In the genomic region with DNA sequence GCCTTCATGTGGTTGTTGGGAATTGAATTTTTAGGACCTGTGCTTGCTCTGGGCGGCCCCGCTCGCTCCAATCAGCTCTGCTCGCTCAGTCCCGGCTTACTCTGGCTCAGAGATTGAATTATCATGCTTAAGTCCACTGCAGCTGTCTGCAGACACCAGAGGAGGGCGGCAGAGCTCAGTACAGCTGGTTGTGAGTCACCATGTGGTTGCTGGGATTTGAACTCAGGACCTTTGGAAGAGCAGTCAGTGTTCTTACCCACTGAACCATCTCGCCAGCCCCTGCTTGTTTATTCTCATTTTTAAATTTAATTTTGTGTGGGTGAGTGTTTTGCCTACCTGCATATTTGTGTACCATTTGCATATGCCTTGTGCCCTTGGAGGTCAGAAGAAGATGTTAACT, we compare ENCODE assay signal across 12 mouse cellular contexts. TPM values are rescaled to one million over a fixed set of nuclear protein-coding genes. Genes with fewer than 3 reads are reported as not detected.
DNase-seq lines count a peak whose midpoint lies in the region; ATAC-seq and TF ChIP-seq lines count a peak whose summit lies in the region.
"Had no signal": no experiment of that assay in that cellular context is flagged by ENCODE, and none has a peak within 500 bp of the region (broad histone marks: within the 10 kb centered on the region; RNA-seq: fewer than 3 reads in every experiment).

No protein-coding gene starts in this region.

- WGBS in heart, postnatal 0 days, result 77% methylated on average over 7 of the region's 7 CpGs

- H3K9me3 ChIP-seq in heart, postnatal 0 days (replicated peaks; ENCODE audit: control insufficient read depth, low read length), result no peaks in the 10 kb centered on the region
- H3K9me3 ChIP-seq in E14TG2a.4 (ENCODE audit: low read length), result no peaks in the 10 kb centered on the region
- H3K9me3 ChIP-seq: embryonic facial prominence, embryonic 15.5 days had no signal

- peak; percentile 27 for TF ChIP-seq CTCF in heart, postnatal 0 days (IDR thresholded peaks at IDR 0.05; ENCODE audit: low read depth)
- TF ChIP-seq CTCF in E14TG2a.4 (conservative IDR thresholded peaks at IDR 0.05; ENCODE audit: low read length), result peak; percentile 17

- H3K36me3 ChIP-seq in heart, postnatal 0 days (replicated peaks; ENCODE audit: control insufficient read depth, insufficient read depth, low read length), result no peaks in the 10 kb centered on the region
- no peaks in the 10 kb centered on the region for H3K36me3 ChIP-seq in E14TG2a.4 (ENCODE audit: insufficient read depth, low read length)
- H3K36me3 ChIP-seq: embryonic facial prominence, embryonic 15.5 days had no signal

- intact Hi-C loops in heart, postnatal 36 days (cut with DNase I), result no loop called here

- H3K27ac ChIP-seq in heart, postnatal 0 days (ENCODE audit: low read depth), result no peak overlapping the region
- H3K27ac ChIP-seq: embryonic facial prominence, embryonic 15.5 days had no signal

- peaks cover 22% of the 10 kb centered on the region for H3K4me1 ChIP-seq in heart, postnatal 0 days (ENCODE audit: control insufficient read depth, insufficient read depth)
- H3K4me1 ChIP-seq in E14TG2a.4 (replicated peaks; ENCODE audit: low read depth, low read length), result peaks cover 59% of the 10 kb centered on the region

- H3K4me2 ChIP-seq in heart, postnatal 0 days (ENCODE audit: low read depth, low read length), result no peak overlapping the region
- H3K4me2 ChIP-seq: embryonic facial prominence, embryonic 15.5 days; midbrain, embryonic 11.5 days had no signal

- H3K27me3 ChIP-seq in heart, postnatal 0 days (ENCODE audit: control insufficient read depth, insufficient read depth, low read length), result no peaks in the 10 kb centered on the region
- H3K27me3 ChIP-seq in E14TG2a.4 (ENCODE audit: insufficient read depth, low read length), result peaks cover 16% of the 10 kb centered on the region; the same call in 1 of the 2 replicates
- H3K27me3 ChIP-seq: embryonic facial prominence, embryonic 15.5 days had no signal

- no peak for ATAC-seq in heart, postnatal 0 days (ENCODE audit: insufficient read depth, low read depth)
- no peak for ATAC-seq in granulocyte monocyte progenitor cell, adult 5-6 weeks (replicated peaks; ENCODE audit: poor library complexity, severe bottlenecking)

- no peak for TF ChIP-seq EP300 in heart, postnatal 0 days (IDR thresholded peaks at IDR 0.05; ENCODE audit: low read depth)

- no peak overlapping the region for H3K4me3 ChIP-seq in heart, postnatal 0 days (ENCODE audit: low read depth, low read length)
- no peak overlapping the region for H3K4me3 ChIP-seq in E14TG2a.4 (replicated peaks; ENCODE audit: low read length)
- H3K4me3 ChIP-seq: embryonic facial prominence, embryonic 15.5 days had no signal

- H3K9ac ChIP-seq in heart, postnatal 0 days (replicated peaks; ENCODE audit: low read depth, low read length), result no peak overlapping the region
- H3K9ac ChIP-seq: embryonic facial prominence, embryonic 15.5 days had no signal

- no peak for DNase-seq in heart, postnatal 0 days (ENCODE audit: low spot score)
- DNase-seq in heart, postnatal 36 days, result no peak
- DNase-seq in lung, postnatal 36 days, result peak; percentile 36
- DNase-seq in lung, postnatal 4 days, result no peak
- peak; percentile 21 for DNase-seq in mesoderm, embryonic 11.5 days (ENCODE audit: low read depth, low spot score)
- DNase-seq: adrenal gland, postnatal 14 days; cerebellum, adult 11 months; heart, adult 18-20 months had no signal

RNA-seq across cellular contexts. Expression of a gene that starts 1.8 kb away (rescaled TPM):
- not detected in 2 replicates for total RNA-seq in heart, postnatal 0 days (2014; rRNA removed; ENCODE audit: low replicate concordance)
- polyA plus RNA-seq in heart, postnatal 0 days (2015; fragmentation: Nextera tagmentation; extraction: Ambion mirVana), result 0.18 TPM in 1 of 2 replicates, not detected in the other
- total RNA-seq in heart, postnatal 36 days (2021), result not detected
- not detected in 2 replicates for total RNA-seq in granulocyte monocyte progenitor cell, adult 5-6 weeks (2014; fragmentation: Nextera tagmentation)
- not detected in 2 replicates for total RNA-seq in granulocyte monocyte progenitor cell, adult 5-6 weeks (2017)
- total RNA-seq: adrenal gland, postnatal 14 days; heart, adult 18-20 months had no signal
- polyA plus RNA-seq: midbrain, embryonic 11.5 days had no signal

RNA-seq across cellular contexts. Expression of a gene that starts 2.2 kb away (rescaled TPM):
- 21.2 and 28.7 TPM in 2 replicates for total RNA-seq in heart, postnatal 0 days (2014; rRNA removed; ENCODE audit: low replicate concordance)
- 2.6 and 2.9 TPM in 2 replicates for polyA plus RNA-seq in heart, postnatal 0 days (2015; fragmentation: Nextera tagmentation; extraction: Ambion mirVana)
- total RNA-seq in heart, postnatal 36 days (2021), result 10 to 100 TPM; 39.0 to 43.1 TPM
- 1.8 and 2.1 TPM in 2 replicates for total RNA-seq in granulocyte monocyte progenitor cell, adult 5-6 weeks (2014; fragmentation: Nextera tagmentation)
- total RNA-seq in granulocyte monocyte progenitor cell, adult 5-6 weeks (2017), result 0.26 and 0.43 TPM in 2 replicates

RNA-seq across cellular contexts. Expression of a gene that starts 5.1 kb away (rescaled TPM):
- 13.4 and 15.6 TPM in 2 replicates for total RNA-seq in heart, postnatal 0 days (2014; rRNA removed; ENCODE audit: low replicate concordance)
- 6.2 and 6.6 TPM in 2 replicates for polyA plus RNA-seq in heart, postnatal 0 days (2015; fragmentation: Nextera tagmentation; extraction: Ambion mirVana)
- 10 to 100 TPM; 30.1 to 35.4 TPM for total RNA-seq in heart, postnatal 36 days (2021)
- total RNA-seq in granulocyte monocyte progenitor cell, adult 5-6 weeks (2014; fragmentation: Nextera tagmentation), result 153 and 165 TPM in 2 replicates
- total RNA-seq in granulocyte monocyte progenitor cell, adult 5-6 weeks (2017), result 30.2 and 38.5 TPM in 2 replicates

RNA-seq across cellular contexts. Expression of a gene that starts 32.2 kb away (rescaled TPM):
- total RNA-seq in heart, postnatal 0 days (2014; rRNA removed; ENCODE audit: low replicate concordance), result 2.5 and 11.2 TPM in 2 replicates
- 2.7 and 3.1 TPM in 2 replicates for polyA plus RNA-seq in heart, postnatal 0 days (2015; fragmentation: Nextera tagmentation; extraction: Ambion mirVana)
- 1 to 10 TPM; 3.6 to 4.3 TPM for total RNA-seq in heart, postnatal 36 days (2021)
- not detected in 2 replicates for total RNA-seq in granulocyte monocyte progenitor cell, adult 5-6 weeks (2014; fragmentation: Nextera tagmentation)
- total RNA-seq in granulocyte monocyte progenitor cell, adult 5-6 weeks (2017), result 0.82 TPM in 1 of 2 replicates, not detected in the other

RNA-seq across cellular contexts. Expression of a gene that starts 38.1 kb away (rescaled TPM):
- total RNA-seq in heart, postnatal 0 days (2014; rRNA removed; ENCODE audit: low replicate concordance), result 5.3 and 5.7 TPM in 2 replicates
- polyA plus RNA-seq in heart, postnatal 0 days (2015; fragmentation: Nextera tagmentation; extraction: Ambion mirVana), result 0.75 and 1.0 TPM in 2 replicates
- 1 to 10 TPM; 2.4 to 3.0 TPM for total RNA-seq in heart, postnatal 36 days (2021)
- 1.6 and 2.9 TPM in 2 replicates for total RNA-seq in granulocyte monocyte progenitor cell, adult 5-6 weeks (2014; fragmentation: Nextera tagmentation)
- not detected in 2 replicates for total RNA-seq in granulocyte monocyte progenitor cell, adult 5-6 weeks (2017)

Comparison
In these comparisons a context has a peak if more than half of its experiments do, and no peak if none do; other contexts are left out.
1. DNase-seq: peak in lung, postnatal 36 days (single experiment) and mesoderm, embryonic 11.5 days (single experiment); none in heart, postnatal 0 days (single experiment), heart, postnatal 36 days (0 of 2) and lung, postnatal 4 days (0 of 2).